Mouse (Mus musculus) intestine, embryonic 14.5 days (tissue): ENCODE data around the gene Hnrnpa2b1. TPM values are rescaled to one million over a fixed set of nuclear protein-coding genes. Genes with fewer than 3 reads are reported as not detected.

Experiments
- ATAC-seq: fragments of 200-750 bp; cut with Nextera tagmentation; replicated peaks from 2 replicates; pipeline ENCODE4 v1.8.0; 2017; ENCODE audit warnings: low read depth, moderate number of reproducible peaks, moderate TSS enrichment, moderate library complexity; ENCODE audit not compliant: low FRiP score, low TSS enrichment
- DNase-seq: peaks from one replicate; pipeline ENCODE4 v3.0.0-alpha.2; 2018; ENCODE audit warnings: low spot score
- H3K27ac ChIP-seq: fragments of 300-500 bp; sonication (generic); 2 replicates; pipeline ENCODE4 v1.5.1; 2014; ENCODE audit warnings: low read depth, mild to moderate bottlenecking, control low read depth
- H3K27me3 ChIP-seq: fragments of 300-500 bp; sonication (generic); replicated peaks from 2 replicates; pipeline ENCODE4 v1.6.1; 2014; ENCODE audit warnings: low read length, control low read depth; ENCODE audit not compliant: control insufficient read depth, insufficient read depth
- H3K36me3 ChIP-seq: fragments of 300-500 bp; sonication (generic); 2 replicates; pipeline ENCODE4 v1.6.1; 2014; ENCODE audit warnings: low read length, control low read depth; ENCODE audit not compliant: control insufficient read depth, insufficient read depth
- H3K4me1 ChIP-seq: fragments of 300-500 bp; sonication (generic); replicated peaks from 2 replicates; pipeline ENCODE4 v1.6.1; 2014; ENCODE audit warnings: low read length, control low read depth, mixed read lengths; ENCODE audit not compliant: control insufficient read depth, insufficient read depth
- H3K4me2 ChIP-seq: fragments of 300-500 bp; sonication (generic); 2 replicates; pipeline ENCODE4 v1.6.1; 2014; ENCODE audit warnings: low read length
- H3K4me3 ChIP-seq: fragments of 300-500 bp; sonication (generic); 2 replicates; pipeline ENCODE4 v1.5.1; 2014; ENCODE audit warnings: low read depth, low read length, control low read depth, mixed read lengths
- H3K9ac ChIP-seq: fragments of 300-500 bp; sonication (generic); 2 replicates; pipeline ENCODE4 v1.6.1; 2014; ENCODE audit warnings: mild to moderate bottlenecking, low read length
- H3K9me3 ChIP-seq: fragments of 300-500 bp; sonication (generic); 2 replicates; pipeline ENCODE4 v1.6.1; 2016; ENCODE audit warnings: low read length, control low read depth; ENCODE audit not compliant: control insufficient read depth
- WGBS: fragments of 180-500 bp; shearing (Covaris S2); extraction: QIAGEN DNeasy Blood & Tissue Kit; methylation state at CpG from one replicate; pipeline ENCODE4 v1.1.7; 2014; 5-methylcytosine and 5-hydroxymethylcytosine counted together
- polyA plus RNA-seq: library from polyadenylated mRNA; unstranded; fragments of >200 nt; fragmentation: Nextera tagmentation; extraction: Ambion mirVana; gene quantifications from 2 replicates; pipeline ENCODE4 v1.2.1, GENCODE M21; 2014

The Hnrnpa2b1 gene
- polyA plus RNA-seq, result 967 and 1,019 TPM in 2 replicates

- ATAC-seq (peak; percentile 93), DNase-seq (peak; percentile 100)
- peaks cover 57% of the 10 kb centered on the region for H3K36me3 ChIP-seq
- peak within 1 kb of the TSS; percentile 100 for H3K4me3 ChIP-seq
- H3K27ac ChIP-seq, result peak within 1 kb of the TSS; percentile 100
- H3K9me3 ChIP-seq, result no peaks in the 10 kb centered on the region
- peaks cover 35% of the 10 kb centered on the region for H3K4me1 ChIP-seq
- peak within 1 kb of the TSS; percentile 100 for H3K9ac ChIP-seq
- H3K27me3 ChIP-seq, result no peaks in the 10 kb centered on the region
- WGBS, result under 1% methylated on average over 63 of the region's 63 CpGs
- H3K4me2 ChIP-seq, result peak within 1 kb of the TSS; percentile 71
These were observed at the start of gene Hnrnpa2b1 for GRCm38 (mm10) chr6:51469715-51470310. Gene Hnrnpa2b1 (minus strand): TSS chr6:51469894.

- Histone ChIP-seq H3K4me1 (no peaks in the 10 kb centered on the region), H3K9me3 (no peaks in the 10 kb centered on the region), H3K36me3 (no peaks in the 10 kb centered on the region), H3K27ac (no peak overlapping the region), H3K27me3 (no peaks in the 10 kb centered on the region), H3K4me3 (no peak overlapping the region), H3K9ac (no peak overlapping the region), H3K4me2 (no peak overlapping the region)
- ATAC-seq (no peak), DNase-seq (no peak)
- 93% methylated on average over 7 of the region's 7 CpGs for WGBS
These were observed 45.2 kb upstream of the Hnrnpa2b1 start for GRCm38 (mm10) chr6:51514860-51515259.

DNA sequence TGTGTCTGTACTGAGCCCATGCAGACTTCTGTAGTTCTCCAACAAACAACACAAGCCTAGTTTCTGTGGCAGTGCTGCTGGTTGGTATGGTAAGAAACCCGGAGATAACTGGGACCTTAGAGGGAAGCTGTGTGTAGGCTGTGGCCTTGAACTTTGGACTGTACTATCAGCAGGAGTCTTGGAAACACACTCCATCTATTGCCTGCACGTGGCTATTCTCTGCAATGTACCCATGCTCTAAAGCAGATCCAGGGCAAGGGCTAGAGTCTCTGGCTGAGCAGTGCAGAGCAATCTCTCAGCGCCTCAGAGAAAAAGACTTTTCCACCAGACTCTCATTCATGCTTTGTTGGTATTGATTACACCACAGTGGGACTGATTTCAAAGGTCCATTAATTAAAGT is 44.1 kb upstream of the Hnrnpa2b1 start:
- H3K4me2 ChIP-seq, result no peak overlapping the region
- no peaks in the 10 kb centered on the region for H3K27me3 ChIP-seq
- DNase-seq (no peak), ATAC-seq (peak; percentile 61; the same call in 1 of the 2 replicates)
- no peaks in the 10 kb centered on the region for H3K36me3 ChIP-seq
- no peak overlapping the region for H3K9ac ChIP-seq
- no peak overlapping the region for H3K4me3 ChIP-seq
- no peaks in the 10 kb centered on the region; the same call in 1 of the 2 replicates for H3K4me1 ChIP-seq
- no peak overlapping the region for H3K27ac ChIP-seq
- 68% methylated on average over 3 of the region's 3 CpGs for WGBS
- H3K9me3 ChIP-seq, result no peaks in the 10 kb centered on the region

DNA sequence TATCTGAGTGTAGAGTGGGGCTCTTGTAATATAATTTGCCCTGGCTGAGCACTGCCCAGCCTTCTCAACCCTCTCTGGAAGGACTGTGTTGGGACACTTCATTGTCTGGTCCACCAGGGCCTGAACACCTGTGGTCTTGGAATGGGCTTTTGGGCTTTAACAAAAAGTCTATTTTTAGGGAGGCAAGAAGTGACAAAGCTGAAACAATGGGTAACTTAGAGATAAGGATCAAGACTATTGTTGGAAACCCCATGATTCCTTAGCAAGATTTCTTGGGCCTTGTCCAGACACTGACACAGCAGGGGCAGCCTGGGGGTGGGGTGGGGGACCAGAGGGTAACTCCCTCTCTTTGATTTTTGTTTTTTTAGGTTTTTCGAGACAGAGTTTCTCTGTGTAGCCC is 41.3 kb upstream of the Hnrnpa2b1 start:
- H3K4me2 ChIP-seq, result no peak overlapping the region
- ATAC-seq (no peak), DNase-seq (no peak)
- H3K4me1 ChIP-seq, result no peaks in the 10 kb centered on the region; the same call in 1 of the 2 replicates
- no peak overlapping the region for H3K27ac ChIP-seq
- H3K27me3 ChIP-seq, result no peaks in the 10 kb centered on the region
- no peak overlapping the region for H3K9ac ChIP-seq
- 87% methylated on average over 1 of the region's 1 CpGs for WGBS
- H3K9me3 ChIP-seq, result no peaks in the 10 kb centered on the region
- no peak overlapping the region for H3K4me3 ChIP-seq
- H3K36me3 ChIP-seq, result no peaks in the 10 kb centered on the region

GRCm38 (mm10) chr6:51510094-51510493 is 40.4 kb upstream of the Hnrnpa2b1 start:
- Histone ChIP-seq H3K27me3 (no peaks in the 10 kb centered on the region), H3K27ac (no peak overlapping the region), H3K9me3 (no peaks in the 10 kb centered on the region), H3K9ac (no peak overlapping the region), H3K4me1 (no peaks in the 10 kb centered on the region; the same call in 1 of the 2 replicates), H3K36me3 (no peaks in the 10 kb centered on the region), H3K4me2 (no peak overlapping the region), H3K4me3 (no peak overlapping the region)
- ATAC-seq (no peak), DNase-seq (no peak)
- WGBS, result 31% methylated on average over 5 of the region's 5 CpGs

DNA sequence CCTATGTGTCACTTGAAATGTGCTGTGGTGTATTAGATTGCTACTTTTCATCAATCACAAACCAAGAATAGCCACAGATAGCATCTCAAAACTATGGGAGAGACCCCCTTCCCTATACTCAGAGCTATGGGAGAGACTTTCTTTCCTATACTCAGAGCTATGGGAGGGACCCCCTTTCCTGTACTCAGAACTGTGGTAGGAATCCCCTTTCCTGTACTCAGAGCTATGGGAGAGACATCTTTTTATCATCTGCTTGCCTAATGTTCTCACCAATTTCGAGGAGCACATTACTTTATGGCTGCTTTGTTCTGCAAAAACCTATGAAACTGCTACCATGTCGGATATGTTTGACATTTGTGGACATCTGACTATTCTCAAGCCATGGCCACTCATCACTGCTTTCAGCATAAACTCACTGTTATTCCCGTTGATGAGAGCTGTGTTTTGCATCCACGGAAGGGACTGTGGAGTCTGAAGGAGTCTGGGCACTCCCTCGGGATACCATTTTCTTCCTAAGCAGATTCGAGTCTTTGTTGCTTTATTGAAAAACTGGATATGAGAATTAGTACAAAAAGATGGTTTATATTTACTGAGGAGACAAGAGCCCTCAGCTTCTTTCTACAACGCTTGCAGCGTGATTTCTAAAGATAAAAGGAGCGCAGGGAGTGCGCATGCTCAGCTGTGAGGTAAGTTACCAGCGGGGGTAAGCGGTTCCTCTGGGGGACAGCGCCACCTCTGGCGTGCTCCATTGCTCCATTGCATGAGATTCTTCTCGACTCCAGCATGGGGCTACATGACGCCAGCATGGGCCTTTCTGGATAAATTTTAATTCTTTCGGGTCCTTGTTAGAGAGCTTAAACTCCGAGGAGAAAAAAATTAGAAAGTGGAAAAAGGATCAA is 39.3 kb upstream of the Hnrnpa2b1 start:
- Histone ChIP-seq H3K36me3 (no peaks in the 10 kb centered on the region), H3K4me1 (no peaks in the 10 kb centered on the region; the same call in 1 of the 2 replicates), H3K9ac (0 out of 2 replicates have a peak overlapping the region, but pooled peaks have one; percentile 8), H3K27ac (no peak overlapping the region), H3K4me3 (peak overlapping the region; percentile 23), H3K27me3 (no peaks in the 10 kb centered on the region), H3K9me3 (no peaks in the 10 kb centered on the region), H3K4me2 (peak overlapping the region; percentile 45)
- peak; percentile 82 for DNase-seq
- WGBS, result 25% methylated on average over 18 of the region's 18 CpGs
- no peak; the same call in 1 of the 2 replicates for ATAC-seq

GRCm38 (mm10) chr6:51507556-51507955 is 37.9 kb upstream of the Hnrnpa2b1 start:
- no peaks in the 10 kb centered on the region; the same call in 1 of the 2 replicates for H3K4me1 ChIP-seq
- no peaks in the 10 kb centered on the region for H3K27me3 ChIP-seq
- no peak overlapping the region for H3K4me3 ChIP-seq
- DNase-seq, result no peak
- no peaks in the 10 kb centered on the region for H3K9me3 ChIP-seq
- no peak overlapping the region for H3K9ac ChIP-seq
- 73% methylated on average over 2 of the region's 2 CpGs for WGBS
- H3K27ac ChIP-seq, result no peak overlapping the region
- H3K4me2 ChIP-seq, result no peak overlapping the region
- no peaks in the 10 kb centered on the region for H3K36me3 ChIP-seq
- no peak for ATAC-seq

DNA sequence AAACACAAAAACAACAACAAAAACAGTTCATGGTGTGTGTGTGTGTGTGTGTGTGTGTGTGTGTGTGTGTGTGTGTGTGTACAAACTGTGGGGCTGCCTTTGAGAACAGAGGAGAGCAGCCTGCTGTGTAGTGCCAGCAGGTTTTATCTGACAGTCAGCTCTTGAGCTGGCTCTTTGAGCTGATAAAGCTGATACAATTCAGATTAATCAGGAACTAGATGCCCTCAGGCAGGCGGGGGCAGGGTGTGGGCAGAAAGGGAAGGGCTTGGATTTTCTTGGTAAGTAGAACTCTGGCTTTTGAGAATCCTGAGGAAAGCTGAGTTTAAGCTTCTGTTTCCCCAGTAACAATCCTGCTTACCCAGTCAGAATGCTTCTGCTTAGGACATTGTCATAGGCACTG is 36.0 kb upstream of the Hnrnpa2b1 start:
- Histone ChIP-seq H3K9ac (no peak overlapping the region), H3K27me3 (no peaks in the 10 kb centered on the region), H3K36me3 (no peaks in the 10 kb centered on the region), H3K9me3 (no peaks in the 10 kb centered on the region), H3K27ac (no peak overlapping the region), H3K4me2 (no peak overlapping the region), H3K4me3 (no peak overlapping the region), H3K4me1 (no peaks in the 10 kb centered on the region; the same call in 1 of the 2 replicates)
- 62% methylated on average over 1 of the region's 1 CpGs for WGBS
- DNase-seq (no peak), ATAC-seq (no peak)
